Mouse (Mus musculus): ENCODE results near the gene Pi4k2a. TPM values are rescaled to one million over a fixed set of nuclear protein-coding genes. Genes with fewer than 3 reads are reported as not detected.

Gene Pi4k2a
- polyA plus RNA-seq, 1 experiment from 2014 or later: 27.8 TPM

Other genes with a start within 250 kb of the Pi4k2a start
- gene Frat2, start 242.3 kb upstream of the Pi4k2a start, polyA plus RNA-seq (2015; fragmentation: Nextera tagmentation; extraction: Ambion mirVana): 5.0 and 5.6 TPM in 2 replicates
- 19.2 TPM in 2 replicates for gene Rrp12, start 194.3 kb upstream of the Pi4k2a start, polyA plus RNA-seq (2015; fragmentation: Nextera tagmentation; extraction: Ambion mirVana)
- gene Pgam1, start 178.5 kb upstream of the Pi4k2a start, polyA plus RNA-seq (2015; fragmentation: Nextera tagmentation; extraction: Ambion mirVana): 509 and 565 TPM in 2 replicates
- 59.1 and 61.3 TPM in 2 replicates for gene Exosc1, start 157.0 kb upstream of the Pi4k2a start, polyA plus RNA-seq (2015; fragmentation: Nextera tagmentation; extraction: Ambion mirVana)
- 84.2 and 90.2 TPM in 2 replicates for gene Zdhhc16, start 157.0 kb upstream of the Pi4k2a start, polyA plus RNA-seq (2015; fragmentation: Nextera tagmentation; extraction: Ambion mirVana)
- gene Mms19, start 109.3 kb upstream of the Pi4k2a start, polyA plus RNA-seq (2015; fragmentation: Nextera tagmentation; extraction: Ambion mirVana): 27.0 and 31.9 TPM in 2 replicates
- 9.1 and 10.1 TPM in 2 replicates for gene Ubtd1, start 108.7 kb upstream of the Pi4k2a start, polyA plus RNA-seq (2015; fragmentation: Nextera tagmentation; extraction: Ambion mirVana)
- 0.71 and 0.94 TPM in 2 replicates for gene Ankrd2, start 54.5 kb upstream of the Pi4k2a start, polyA plus RNA-seq (2015; fragmentation: Nextera tagmentation; extraction: Ambion mirVana)
- gene Hoga1, start 44.9 kb upstream of the Pi4k2a start, polyA plus RNA-seq (2015; fragmentation: Nextera tagmentation; extraction: Ambion mirVana): 1.6 and 1.7 TPM in 2 replicates
- gene 4933411K16Rik, start 38.2 kb upstream of the Pi4k2a start, polyA plus RNA-seq (2015; fragmentation: Nextera tagmentation; extraction: Ambion mirVana): not detected in 2 replicates
- 160 and 163 TPM in 2 replicates for gene Morn4, start 4.1 kb upstream of the Pi4k2a start, polyA plus RNA-seq (2015; fragmentation: Nextera tagmentation; extraction: Ambion mirVana)
- gene Avpi1, start 38.6 kb downstream of the Pi4k2a start, polyA plus RNA-seq (2015; fragmentation: Nextera tagmentation; extraction: Ambion mirVana): 4.9 and 8.3 TPM in 2 replicates
- 1.4 and 1.8 TPM in 2 replicates for gene Marveld1, start 56.9 kb downstream of the Pi4k2a start, polyA plus RNA-seq (2015; fragmentation: Nextera tagmentation; extraction: Ambion mirVana)
- gene Zfyve27, start 73.5 kb downstream of the Pi4k2a start, polyA plus RNA-seq (2015; fragmentation: Nextera tagmentation; extraction: Ambion mirVana): 64.9 and 65.7 TPM in 2 replicates
- gene Sfrp5, start 111.8 kb downstream of the Pi4k2a start, polyA plus RNA-seq (2015; fragmentation: Nextera tagmentation; extraction: Ambion mirVana): 1.4 and 2.1 TPM in 2 replicates
- gene Golga7b, start 157.1 kb downstream of the Pi4k2a start, polyA plus RNA-seq (2015; fragmentation: Nextera tagmentation; extraction: Ambion mirVana): 61.4 and 72.2 TPM in 2 replicates